Mouse (Mus musculus) erythroblast, embryonic 14.5 days (primary cell): ENCODE results near the gene Tmem131l.

Source experiments
- GATA1 ChIP-seq: IDR thresholded peaks from 2 replicates; pipeline ENCODE4 v1.6.1; 2012; ENCODE audit warnings: low read length, inconsistent platforms, mixed read lengths
- TAL1 ChIP-seq: IDR thresholded peaks from 3 replicates; pipeline ENCODE4 v1.6.1; 2012; ENCODE audit warnings: low read length, inconsistent platforms, mixed read lengths

DNA sequence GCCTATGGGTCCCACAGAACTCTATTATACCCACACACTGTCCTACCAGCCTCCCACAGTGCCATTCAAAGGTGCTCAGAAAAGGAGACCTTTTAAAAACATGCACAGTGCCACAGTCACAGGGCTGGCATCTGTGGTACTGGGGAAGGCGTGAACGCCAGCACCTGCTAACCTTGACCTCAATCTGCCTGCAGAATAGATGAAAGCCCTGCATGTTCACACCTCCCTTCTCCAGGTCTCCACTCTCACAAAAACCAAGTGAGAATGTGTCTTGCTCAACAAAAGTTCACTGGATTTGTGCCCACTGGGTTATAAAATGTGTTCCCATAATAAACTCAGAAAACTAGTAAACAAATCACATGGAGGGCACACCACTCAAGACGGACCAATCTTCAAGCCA, 42.9 kb downstream of the Tmem131l start:
- TF ChIP-seq GATA1 (no peak), TAL1 (no peak)
